Mouse (Mus musculus) bone marrow macrophage, adult 2 months (primary cell): ENCODE results near the gene Wnt3. TPM values are rescaled to one million over a fixed set of nuclear protein-coding genes. Genes with fewer than 3 reads are reported as not detected.

ENCODE experiments used
- H3K27ac ChIP-seq: 2 replicates; pipeline ENCODE4 v1.5.1; 2012; ENCODE audit warnings: low read depth, low read length; ENCODE audit not compliant: insufficient read depth
- H3K4me1 ChIP-seq: 2 replicates; pipeline ENCODE4 v1.6.1; 2012; ENCODE audit warnings: low read length; ENCODE audit not compliant: control insufficient read depth, insufficient read depth
- H3K4me3 ChIP-seq: 2 replicates; pipeline ENCODE4 v1.5.1; 2012; ENCODE audit warnings: mild to moderate bottlenecking, low read length, moderate library complexity; ENCODE audit not compliant: insufficient read depth
- CTCF ChIP-seq: IDR thresholded peaks from 2 replicates; pipeline ENCODE4 v1.5.1; 2012; ENCODE audit warnings: low read depth, mild to moderate bottlenecking, low read length, moderate library complexity
- POLR2A ChIP-seq: IDR thresholded peaks from 2 replicates; pipeline ENCODE4 v1.6.1; 2012; ENCODE audit warnings: mild to moderate bottlenecking, low read depth, low read length, borderline replicate concordance
- polyA plus RNA-seq: library from polyadenylated mRNA; stranded (reverse); fragments of >200 nt; gene quantifications from 2 replicates; pipeline ENCODE4 v1.2.4, GENCODE M21; 2012; ENCODE audit not compliant: missing spikeins, insufficient read depth, insufficient read length

The Wnt3 gene
- polyA plus RNA-seq, 1 experiment = not detected

GRCm38 (mm10) chr11:103831766-103832165 lies 57.8 kb downstream of the Wnt3 start:
- peaks cover 3% of the 10 kb centered on the region; the same call in 1 of the 2 replicates for H3K4me1 ChIP-seq
- TF ChIP-seq CTCF (no peak), POLR2A (no peak)
- H3K4me3 ChIP-seq = no peak overlapping the region
- no peak overlapping the region for H3K27ac ChIP-seq

- no peak overlapping the region for H3K27ac ChIP-seq
- peaks cover 3% of the 10 kb centered on the region; the same call in 1 of the 2 replicates for H3K4me1 ChIP-seq
- H3K4me3 ChIP-seq = no peak overlapping the region
- TF ChIP-seq POLR2A = no peak
- no peak for TF ChIP-seq CTCF
These were observed 58.4 kb downstream of the Wnt3 start for GRCm38 (mm10) chr11:103832331-103832730.

- no peak for TF ChIP-seq POLR2A
- TF ChIP-seq CTCF = no peak
- Histone ChIP-seq H3K4me1 (no peaks in the 10 kb centered on the region), H3K4me3 (no peak overlapping the region), H3K27ac (no peak overlapping the region)
These were observed 65.0 kb downstream of the Wnt3 start for GRCm38 (mm10) chr11:103838955-103839354.

DNA sequence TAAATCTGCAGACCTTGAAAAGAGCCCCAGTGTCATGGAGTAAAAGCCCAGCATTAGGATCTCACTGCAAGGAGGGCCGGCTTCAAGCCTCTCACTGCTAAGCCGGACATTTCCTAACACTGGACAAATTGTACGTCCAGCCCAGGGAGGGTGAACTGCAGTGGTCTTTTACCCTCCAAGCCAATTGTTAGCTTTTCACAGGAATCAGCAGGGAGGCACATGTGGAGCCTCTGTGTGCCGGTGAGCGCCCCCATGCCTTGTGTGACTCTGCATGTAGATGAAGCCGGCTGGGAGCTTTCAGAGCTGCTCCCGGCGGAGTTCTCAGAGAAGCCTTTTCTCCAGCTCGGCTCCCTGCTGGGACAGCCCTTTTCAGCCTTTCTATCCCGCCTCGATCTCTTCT lies 66.9 kb downstream of the Wnt3 start:
- no peak overlapping the region for H3K27ac ChIP-seq
- H3K4me3 ChIP-seq = no peak overlapping the region
- H3K4me1 ChIP-seq = no peaks in the 10 kb centered on the region
- TF ChIP-seq POLR2A = no peak
- no peak for TF ChIP-seq CTCF

DNA sequence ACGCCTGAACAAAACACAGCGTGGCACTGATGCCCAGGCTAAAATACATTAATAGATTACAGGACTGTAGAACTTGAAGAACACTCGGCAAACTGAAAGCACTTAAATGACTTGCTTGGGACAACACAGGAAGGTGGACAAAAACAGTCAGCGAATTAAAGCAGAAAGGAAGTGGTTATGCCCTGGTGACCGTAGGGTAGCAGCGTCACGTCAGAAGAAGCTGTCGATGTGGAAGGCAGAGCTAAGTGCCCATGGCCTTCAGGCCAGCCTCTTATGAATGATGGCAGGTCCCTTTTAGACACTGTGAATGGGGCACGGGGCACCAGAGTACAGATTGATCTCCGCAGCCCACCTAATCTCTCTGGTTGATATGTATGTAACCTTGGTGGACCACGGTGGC lies 74.3 kb downstream of the Wnt3 start:
- H3K4me3 ChIP-seq = no peak overlapping the region
- no peaks in the 10 kb centered on the region for H3K4me1 ChIP-seq
- TF ChIP-seq POLR2A = no peak
- TF ChIP-seq CTCF = no peak
- H3K27ac ChIP-seq = no peak overlapping the region

DNA sequence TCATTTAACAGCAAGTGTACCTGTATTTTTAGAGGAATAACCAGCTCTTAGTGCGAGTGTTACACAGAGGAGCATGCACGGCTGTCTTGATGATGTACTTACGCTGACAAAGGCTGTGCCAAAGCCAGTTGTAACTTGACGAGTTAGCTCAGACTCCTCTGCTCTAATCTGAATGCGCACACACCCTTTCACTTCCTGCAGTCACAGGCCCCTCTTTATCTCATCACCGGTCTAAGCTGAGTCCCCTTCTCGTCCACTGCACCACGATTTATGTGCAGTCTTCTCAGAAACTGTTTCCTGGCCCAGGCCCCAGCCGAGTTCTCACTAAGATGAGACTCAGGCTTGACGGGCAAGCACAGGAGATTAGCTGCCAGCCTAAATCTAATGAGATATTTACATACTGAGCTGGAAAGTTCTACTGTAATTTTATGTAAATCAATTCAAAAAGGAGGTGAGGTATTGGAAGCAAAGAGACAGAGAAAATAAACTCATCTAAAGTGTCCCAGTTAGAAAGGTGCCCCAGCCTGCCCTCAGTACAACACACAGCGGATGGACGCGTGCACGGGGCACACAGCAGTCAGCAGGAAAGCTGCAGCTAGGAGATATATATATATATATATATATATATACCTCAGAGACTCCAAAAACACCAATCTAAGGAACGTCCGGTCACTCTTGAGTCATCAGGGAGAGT lies 78.8 kb downstream of the Wnt3 start:
- H3K4me3 ChIP-seq = no peak overlapping the region
- no peaks in the 10 kb centered on the region for H3K4me1 ChIP-seq
- no peak overlapping the region for H3K27ac ChIP-seq
- no peak for TF ChIP-seq POLR2A
- TF ChIP-seq CTCF = no peak

DNA sequence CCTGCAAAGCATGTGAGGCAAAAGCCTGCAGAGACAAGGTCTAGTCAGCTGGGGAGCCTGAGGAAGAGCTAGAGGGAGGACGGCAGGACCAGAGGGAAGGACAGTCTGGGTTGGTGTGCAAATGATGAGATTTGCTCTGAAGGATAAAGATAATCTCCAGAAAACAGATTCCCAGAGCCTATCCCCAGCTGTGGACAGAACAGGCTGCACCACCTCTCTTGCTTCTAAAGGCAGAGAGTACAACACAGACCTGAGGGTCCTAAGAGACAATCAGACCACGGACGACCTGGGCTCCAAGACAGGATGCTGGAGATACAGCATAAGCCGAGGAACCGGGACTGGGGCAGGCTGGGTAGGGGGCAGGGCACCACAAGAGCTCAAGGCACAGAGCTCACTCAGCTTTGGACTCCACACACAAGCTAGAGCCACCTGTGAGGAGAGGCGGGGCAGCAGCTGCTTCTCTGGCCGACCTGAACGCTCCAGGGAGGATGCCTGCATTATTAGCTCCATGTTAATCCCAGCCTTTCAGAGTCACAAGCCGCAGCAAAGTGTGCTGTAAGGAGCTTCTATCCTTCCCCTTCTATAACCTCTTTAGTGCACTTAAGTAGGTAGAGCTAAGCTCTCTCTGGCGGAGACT lies 79.5 kb downstream of the Wnt3 start:
- Histone ChIP-seq H3K4me3 (no peak overlapping the region), H3K4me1 (no peaks in the 10 kb centered on the region), H3K27ac (no peak overlapping the region)
- TF ChIP-seq CTCF (no peak), POLR2A (no peak)

DNA sequence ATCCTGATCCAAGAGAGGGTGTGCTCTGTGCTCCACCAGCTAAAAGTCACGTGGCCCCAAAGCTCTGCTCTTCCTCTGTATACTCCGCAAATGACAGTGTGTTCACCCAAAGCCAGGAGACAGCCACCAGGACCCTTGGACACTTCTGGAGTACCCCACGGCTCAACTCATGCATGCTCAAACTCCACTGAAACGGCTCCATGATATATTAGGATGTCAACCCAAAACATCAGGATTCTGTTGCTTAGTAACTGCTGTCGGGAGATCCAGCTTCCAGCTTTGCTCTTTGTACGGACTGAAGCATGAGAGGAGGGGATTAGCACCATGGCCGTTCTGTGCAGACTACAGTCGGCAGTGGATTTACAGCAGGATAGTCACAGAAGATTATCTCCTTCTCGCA lies 80.3 kb downstream of the Wnt3 start:
- Histone ChIP-seq H3K4me1 (no peaks in the 10 kb centered on the region), H3K27ac (no peak overlapping the region), H3K4me3 (no peak overlapping the region)
- TF ChIP-seq CTCF (no peak), POLR2A (no peak)

- Histone ChIP-seq H3K27ac (no peak overlapping the region), H3K4me1 (no peaks in the 10 kb centered on the region), H3K4me3 (no peak overlapping the region)
- TF ChIP-seq CTCF (no peak), POLR2A (no peak)
These were observed 82.7 kb downstream of the Wnt3 start for GRCm38 (mm10) chr11:103856641-103857040.

DNA sequence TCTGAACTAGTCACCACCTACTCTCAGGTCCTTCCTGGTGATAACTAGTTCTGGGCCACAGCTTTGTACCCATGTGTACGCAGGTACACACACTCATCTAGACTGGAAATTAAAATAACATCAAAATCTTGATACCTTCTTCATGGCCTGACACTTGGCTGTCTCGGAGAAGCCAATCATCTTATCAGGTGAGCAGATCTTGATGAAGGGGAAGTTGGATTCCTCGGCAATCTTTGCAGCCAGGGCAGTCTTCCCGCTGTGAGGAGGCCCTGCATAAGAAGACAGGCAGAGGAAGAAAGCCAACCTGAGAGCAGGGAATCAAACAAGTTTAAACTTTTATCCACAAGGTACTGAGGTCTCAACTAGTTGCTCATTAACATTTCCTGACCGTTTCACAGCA lies 84.8 kb downstream of the Wnt3 start:
- Histone ChIP-seq H3K4me3 (no peak overlapping the region), H3K4me1 (no peaks in the 10 kb centered on the region), H3K27ac (no peak overlapping the region)
- TF ChIP-seq POLR2A (no peak), CTCF (no peak)
